Mouse (Mus musculus) stomach, postnatal 0 days (tissue): ENCODE data around the gene Paqr5. TPM values are rescaled to one million over a fixed set of nuclear protein-coding genes. Genes with fewer than 3 reads are reported as not detected.

Experiments used
- ATAC-seq: fragments of 200-750 bp; cut with Nextera tagmentation; 2 replicates; pipeline ENCODE4 v1.8.0; 2017; ENCODE audit not compliant: low FRiP score, low TSS enrichment
- DNase-seq: peaks from one replicate; pipeline ENCODE4 v3.0.0-alpha.2; 2016; ENCODE audit warnings: low spot score
- H3K27ac ChIP-seq: fragments of 300-500 bp; sonication (generic); replicated peaks from 2 replicates; pipeline ENCODE4 v1.5.1; 2014; ENCODE audit warnings: mild to moderate bottlenecking, control low read depth
- H3K27me3 ChIP-seq: fragments of 300-500 bp; sonication (generic); 2 replicates; pipeline ENCODE4 v1.6.1; 2014; ENCODE audit warnings: low read length; ENCODE audit not compliant: control insufficient read depth, insufficient read depth
- H3K36me3 ChIP-seq: fragments of 300-500 bp; sonication (generic); 2 replicates; pipeline ENCODE4 v1.6.1; 2014; ENCODE audit warnings: low read length, mixed read lengths; ENCODE audit not compliant: control insufficient read depth, insufficient read depth
- H3K4me1 ChIP-seq: fragments of 300-500 bp; sonication (generic); replicated peaks from 2 replicates; pipeline ENCODE4 v1.6.1; 2014; ENCODE audit warnings: antibody characterized with exemption; ENCODE audit not compliant: control insufficient read depth, insufficient read depth
- H3K4me2 ChIP-seq: fragments of 300-500 bp; sonication (generic); replicated peaks from 2 replicates; pipeline ENCODE4 v1.6.1; 2014; ENCODE audit warnings: low read depth, mild to moderate bottlenecking, control low read depth, moderate library complexity
- H3K4me3 ChIP-seq: fragments of 300-500 bp; sonication (generic); 2 replicates; pipeline ENCODE4 v1.5.1; 2014; ENCODE audit warnings: low read depth, low read length, control low read depth
- H3K9ac ChIP-seq: fragments of 300-500 bp; sonication (generic); 2 replicates; pipeline ENCODE4 v1.6.1; 2014; ENCODE audit warnings: mild to moderate bottlenecking, low read length, control low read depth, mixed read lengths
- H3K9me3 ChIP-seq: fragments of 300-500 bp; sonication (generic); 2 replicates; pipeline ENCODE4 v1.6.1; 2016; ENCODE audit warnings: low read length; ENCODE audit not compliant: control insufficient read depth
- CTCF ChIP-seq: IDR thresholded peaks from 2 replicates; pipeline ENCODE4 v1.5.1; 2016; ENCODE audit warnings: antibody characterized with exemption, low read depth, mild to moderate bottlenecking, moderate library complexity
- EP300 ChIP-seq: optimal IDR thresholded peaks from 2 replicates; pipeline ENCODE3; 2016; ENCODE audit warnings: antibody characterized with exemption
- WGBS: fragments of 180-500 bp; shearing (Covaris S2); extraction: QIAGEN DNeasy Blood & Tissue Kit; methylation state at CpG from one replicate; pipeline ENCODE4 v1.1.7; 2014; 5-methylcytosine and 5-hydroxymethylcytosine counted together
- polyA plus RNA-seq: library from polyadenylated mRNA; unstranded; fragments of >200 nt; fragmentation: Nextera tagmentation; extraction: Ambion mirVana; gene quantifications from 2 replicates; pipeline ENCODE4 v1.2.1, GENCODE M21; 2015

The Paqr5 gene
- polyA plus RNA-seq, 1 experiment from 2014 or later = 92.5 TPM

- no peak overlapping the region for H3K4me3 ChIP-seq
- no peak for ATAC-seq
- TF ChIP-seq EP300 (no peak), CTCF (no peak)
- no peak overlapping the region for H3K27ac ChIP-seq
- no peaks in the 10 kb centered on the region for H3K9me3 ChIP-seq
- no peaks in the 10 kb centered on the region for H3K27me3 ChIP-seq
- H3K4me2 ChIP-seq = no peak overlapping the region
- H3K4me1 ChIP-seq = peaks cover 1% of the 10 kb centered on the region; the same call in 1 of the 2 replicates
- no peak overlapping the region for H3K9ac ChIP-seq
- no peak for DNase-seq
- 73% methylated on average over 1 of the region's 1 CpGs for whole genome bisulfite sequencing
- H3K36me3 ChIP-seq = peaks cover 8% of the 10 kb centered on the region
Measured at GRCm38 (mm10) chr9:61909633-61910032, 117.0 kb downstream of the Paqr5 start.

GRCm38 (mm10) chr9:61908832-61909407, 117.7 kb downstream of the Paqr5 start:
- no peak overlapping the region for H3K4me3 ChIP-seq
- TF ChIP-seq EP300 (no peak), CTCF (no peak)
- no peaks in the 10 kb centered on the region for H3K27me3 ChIP-seq
- H3K4me1 ChIP-seq = peaks cover 4% of the 10 kb centered on the region; the same call in 1 of the 2 replicates
- H3K9me3 ChIP-seq = no peaks in the 10 kb centered on the region
- H3K36me3 ChIP-seq = peaks cover 8% of the 10 kb centered on the region
- no peak overlapping the region for H3K27ac ChIP-seq
- H3K4me2 ChIP-seq = no peak overlapping the region
- WGBS = 87% methylated on average over 11 of the region's 11 CpGs
- no peak overlapping the region for H3K9ac ChIP-seq
- DNase-seq (no peak), ATAC-seq (no peak)

DNA sequence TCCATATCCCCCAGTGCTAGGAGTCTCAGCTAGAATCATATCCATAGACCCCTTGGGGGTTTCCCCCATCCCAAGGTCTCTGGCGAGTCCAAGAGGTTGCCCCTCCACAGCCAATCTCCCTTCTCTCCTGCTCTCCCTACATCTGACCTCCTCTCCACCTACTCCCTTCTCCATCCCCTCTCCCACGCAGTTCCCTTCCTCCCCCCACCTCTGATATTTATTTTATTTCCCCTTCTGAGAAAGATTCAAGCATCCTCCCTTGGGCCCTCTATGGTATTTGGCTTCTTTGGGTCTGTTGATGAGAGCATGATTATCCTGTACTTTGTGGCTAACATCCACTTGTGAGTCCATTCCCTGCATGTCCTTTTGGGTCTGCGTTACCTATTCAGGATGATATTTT, 118.3 kb downstream of the Paqr5 start:
- ATAC-seq = no peak
- WGBS = 70% methylated on average over 3 of the region's 3 CpGs

GRCm38 (mm10) chr9:61907621-61908295, 118.9 kb downstream of the Paqr5 start:
- ATAC-seq (no peak), DNase-seq (no peak)
- Histone ChIP-seq H3K27ac (no peak overlapping the region), H3K9ac (no peak overlapping the region), H3K36me3 (peaks cover 5% of the 10 kb centered on the region), H3K4me1 (peaks cover 6% of the 10 kb centered on the region; the same call in 1 of the 2 replicates), H3K4me3 (no peak overlapping the region), H3K27me3 (no peaks in the 10 kb centered on the region), H3K9me3 (no peaks in the 10 kb centered on the region), H3K4me2 (no peak overlapping the region)
- WGBS = 88% methylated on average over 4 of the region's 4 CpGs
- no peak for TF ChIP-seq EP300
- TF ChIP-seq CTCF = no peak

More for the DNA sequence above, 118.3 kb downstream of the Paqr5 start:
- Histone ChIP-seq H3K4me3 (no peak overlapping the region), H3K27me3 (no peaks in the 10 kb centered on the region), H3K4me1 (peaks cover 6% of the 10 kb centered on the region; the same call in 1 of the 2 replicates), H3K36me3 (peaks cover 8% of the 10 kb centered on the region), H3K9ac (no peak overlapping the region), H3K27ac (no peak overlapping the region), H3K9me3 (no peaks in the 10 kb centered on the region), H3K4me2 (no peak overlapping the region)
- TF ChIP-seq EP300 (no peak), CTCF (no peak)
- no peak for DNase-seq

- Histone ChIP-seq H3K27ac (no peak overlapping the region), H3K27me3 (no peaks in the 10 kb centered on the region), H3K4me1 (peaks cover 6% of the 10 kb centered on the region; the same call in 1 of the 2 replicates), H3K4me2 (no peak overlapping the region), H3K9me3 (no peaks in the 10 kb centered on the region), H3K36me3 (no peaks in the 10 kb centered on the region), H3K4me3 (no peak overlapping the region), H3K9ac (no peak overlapping the region)
- TF ChIP-seq CTCF (peak; percentile 78), EP300 (no peak)
- 62% methylated on average over 10 of the region's 10 CpGs for WGBS
- DNase-seq = peak; percentile 73
- ATAC-seq = no peak
Measured at GRCm38 (mm10) chr9:61906912-61907311, 119.7 kb downstream of the Paqr5 start.

DNA sequence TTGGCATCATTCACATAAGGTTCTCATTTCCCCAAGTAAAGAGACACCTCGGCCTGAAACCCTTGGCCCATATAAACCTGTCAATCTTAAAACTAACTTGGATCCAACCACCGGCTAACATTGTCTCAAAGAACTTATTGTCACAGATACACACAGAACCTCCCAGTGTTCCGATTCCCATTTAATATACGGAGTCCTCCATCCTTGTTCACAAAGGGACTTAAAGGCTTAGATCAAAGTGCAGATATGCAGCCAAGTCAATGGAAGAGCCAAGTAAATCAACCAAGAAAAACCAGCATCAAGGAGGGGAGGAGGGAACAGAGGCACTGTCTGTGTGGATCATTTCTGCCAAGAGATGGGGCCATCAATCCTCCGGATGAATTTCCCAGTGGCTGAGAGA, 121.1 kb downstream of the Paqr5 start:
- ATAC-seq = no peak
- Histone ChIP-seq H3K27ac (no peak overlapping the region), H3K27me3 (no peaks in the 10 kb centered on the region), H3K4me1 (peaks cover 6% of the 10 kb centered on the region; the same call in 1 of the 2 replicates), H3K36me3 (no peaks in the 10 kb centered on the region), H3K9me3 (no peaks in the 10 kb centered on the region), H3K9ac (no peak overlapping the region), H3K4me2 (no peak overlapping the region), H3K4me3 (no peak overlapping the region)
- TF ChIP-seq EP300 (no peak), CTCF (no peak)
- 50% methylated on average over 5 of the region's 5 CpGs for WGBS
- DNase-seq = no peak
